Mouse (Mus musculus): ENCODE results near the gene Gal3st4.

- TF ChIP-seq CTCF (IDR thresholded peaks at IDR 0.05; ENCODE audit: extremely low read depth, insufficient read depth, insufficient read length, insufficient replicate concordance) = no peak
- TF ChIP-seq POLR2A (IDR thresholded peaks at IDR 0.05; ENCODE audit: low read depth, low read length) = no peak
Observed at GRCm38 (mm10) chr5:138281798-138282197, 9.2 kb upstream of the Gal3st4 start.
